Mouse (Mus musculus) frontal cortex, postnatal 14 days (tissue): ENCODE results near the gene Kmt2b.

ENCODE experiments used
- DNase-seq, 2 experiments: peaks; one replicate each; pipeline ENCODE4 v3.0.0; 2022; ENCODE audit warnings: low spot score in 2 of 2

Kmt2b gene

DNA sequence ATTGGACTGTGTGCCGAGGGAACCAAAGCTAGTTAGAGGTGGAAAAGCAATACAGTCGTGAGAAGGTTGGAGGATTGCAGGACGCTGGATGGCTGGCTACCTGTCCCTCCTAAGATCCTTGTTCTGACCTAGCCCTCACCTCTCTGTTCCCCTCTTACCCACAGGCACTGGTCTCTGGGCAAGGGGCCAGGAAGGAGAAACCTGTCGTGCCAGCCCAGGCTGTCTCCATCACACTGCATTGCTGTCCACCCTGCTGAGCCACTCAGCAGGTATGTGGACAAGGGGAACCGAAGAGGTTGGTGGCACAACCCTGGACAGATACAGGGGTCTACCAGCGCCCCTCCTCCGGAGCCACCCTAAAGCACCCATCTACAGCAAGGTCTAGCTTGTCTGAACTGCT, 12.1 kb upstream of the Kmt2b start:
- DNase-seq = no peak

DNA sequence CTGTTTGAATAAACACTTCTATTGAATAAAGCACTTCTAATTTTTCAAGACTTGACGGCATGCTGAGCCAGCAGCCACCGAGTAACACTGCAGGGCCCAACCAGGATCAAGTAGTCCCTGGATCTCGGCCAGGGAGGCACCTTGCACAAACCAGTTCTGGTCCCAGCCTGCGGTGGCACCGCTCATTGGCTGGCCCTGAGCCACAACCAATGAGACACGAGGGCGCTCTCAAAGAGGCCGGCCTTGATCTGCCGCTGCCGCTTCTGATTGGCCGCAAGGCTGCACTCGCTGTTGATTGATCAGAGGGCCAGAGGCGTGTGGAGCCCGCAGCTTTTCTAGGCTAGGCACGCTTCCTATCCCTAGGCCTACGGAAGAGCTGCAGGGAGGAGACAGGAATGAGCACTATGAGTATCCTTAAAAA, 11.4 kb upstream of the Kmt2b start:
- DNase-seq = peak; percentile 85 to 87

DNA sequence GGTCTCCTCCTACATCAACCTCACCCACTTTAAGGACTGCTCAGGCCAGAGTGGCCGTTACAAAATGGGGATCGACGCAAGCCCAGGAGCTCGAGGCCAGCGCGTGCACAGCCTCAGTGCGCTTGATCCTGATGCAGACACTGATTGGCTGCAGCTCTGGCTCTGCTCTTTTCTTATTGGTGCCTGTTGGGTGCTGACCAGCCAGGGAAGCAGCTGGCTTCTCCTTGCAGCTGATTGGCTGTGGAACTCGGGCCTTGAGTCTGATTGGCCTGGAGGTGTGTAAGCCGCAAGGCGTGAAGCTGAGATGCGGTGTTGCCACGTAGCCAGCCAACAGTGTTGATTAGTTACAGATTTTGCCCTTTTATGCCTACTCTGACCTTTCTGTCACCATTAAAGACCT, 10.3 kb upstream of the Kmt2b start, which contains the start of gene Zbtb32:
Gene Zbtb32, minus strand, starts transcription at position 124 of the 400 bp plus-strand sequence.
- no peak for DNase-seq

DNA sequence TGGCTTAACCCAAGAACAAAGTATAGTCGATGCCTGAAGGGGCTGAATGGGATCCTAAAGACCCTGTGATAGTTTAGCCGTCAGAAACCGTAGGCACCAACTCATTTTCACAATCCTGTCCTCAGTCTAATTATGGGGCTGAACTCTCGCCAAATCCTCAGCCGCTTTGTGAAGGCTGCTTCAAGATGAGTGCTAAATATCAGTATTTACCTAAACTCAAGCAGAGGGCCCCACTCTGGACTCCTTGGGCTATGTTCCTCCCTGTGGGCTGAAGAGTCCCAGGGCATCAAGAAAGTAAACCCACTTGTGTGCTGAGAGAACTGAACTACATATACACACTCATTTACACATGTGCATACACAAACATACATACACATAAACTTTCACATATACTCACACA, 8.3 kb upstream of the Kmt2b start:
- DNase-seq = no peak

DNA sequence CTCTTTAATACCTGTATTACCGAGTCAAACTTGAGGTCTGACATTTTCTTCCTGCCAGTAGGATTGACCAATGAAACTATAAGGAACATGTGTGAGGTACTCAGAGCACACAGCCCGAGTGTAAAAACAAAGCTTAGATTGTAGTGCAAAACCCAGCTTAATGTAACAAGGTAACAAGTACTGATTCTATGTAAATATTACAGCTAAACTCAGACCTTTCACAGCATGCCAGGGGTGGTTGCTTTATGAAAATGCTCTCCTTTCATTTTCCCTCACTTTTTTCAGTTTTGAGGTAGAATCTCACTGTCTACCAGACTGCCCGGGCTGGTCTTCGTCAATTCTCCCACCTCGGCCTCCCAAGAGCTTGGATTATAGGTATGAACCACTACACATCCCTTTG, 7.6 kb upstream of the Kmt2b start:
- DNase-seq = no peak

DNA sequence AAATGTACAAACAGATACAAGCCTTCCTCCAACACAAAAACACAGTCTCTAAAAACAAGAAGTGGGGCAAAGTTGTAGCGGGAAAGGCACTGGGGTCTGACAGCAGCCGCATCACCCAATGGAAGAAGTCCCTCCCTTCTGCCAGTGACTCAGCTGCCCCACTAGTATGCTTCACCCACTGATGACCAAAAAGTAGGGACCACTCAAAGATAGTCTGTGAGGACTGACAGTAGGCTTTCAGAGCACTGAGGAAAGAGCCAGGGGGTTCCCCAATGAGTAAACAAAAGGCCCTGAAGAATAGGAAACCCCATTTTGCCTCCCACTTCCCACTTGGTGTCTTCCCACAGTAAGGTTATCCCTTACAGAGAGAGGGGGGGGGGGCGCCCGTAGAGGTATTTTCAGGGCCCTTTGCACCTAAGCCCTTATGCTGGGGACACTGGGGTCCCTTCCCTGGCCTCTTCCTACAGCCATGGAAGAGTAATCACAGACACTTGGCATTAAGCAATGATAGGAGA, 6.0 kb upstream of the Kmt2b start:
- no peak for DNase-seq

DNA sequence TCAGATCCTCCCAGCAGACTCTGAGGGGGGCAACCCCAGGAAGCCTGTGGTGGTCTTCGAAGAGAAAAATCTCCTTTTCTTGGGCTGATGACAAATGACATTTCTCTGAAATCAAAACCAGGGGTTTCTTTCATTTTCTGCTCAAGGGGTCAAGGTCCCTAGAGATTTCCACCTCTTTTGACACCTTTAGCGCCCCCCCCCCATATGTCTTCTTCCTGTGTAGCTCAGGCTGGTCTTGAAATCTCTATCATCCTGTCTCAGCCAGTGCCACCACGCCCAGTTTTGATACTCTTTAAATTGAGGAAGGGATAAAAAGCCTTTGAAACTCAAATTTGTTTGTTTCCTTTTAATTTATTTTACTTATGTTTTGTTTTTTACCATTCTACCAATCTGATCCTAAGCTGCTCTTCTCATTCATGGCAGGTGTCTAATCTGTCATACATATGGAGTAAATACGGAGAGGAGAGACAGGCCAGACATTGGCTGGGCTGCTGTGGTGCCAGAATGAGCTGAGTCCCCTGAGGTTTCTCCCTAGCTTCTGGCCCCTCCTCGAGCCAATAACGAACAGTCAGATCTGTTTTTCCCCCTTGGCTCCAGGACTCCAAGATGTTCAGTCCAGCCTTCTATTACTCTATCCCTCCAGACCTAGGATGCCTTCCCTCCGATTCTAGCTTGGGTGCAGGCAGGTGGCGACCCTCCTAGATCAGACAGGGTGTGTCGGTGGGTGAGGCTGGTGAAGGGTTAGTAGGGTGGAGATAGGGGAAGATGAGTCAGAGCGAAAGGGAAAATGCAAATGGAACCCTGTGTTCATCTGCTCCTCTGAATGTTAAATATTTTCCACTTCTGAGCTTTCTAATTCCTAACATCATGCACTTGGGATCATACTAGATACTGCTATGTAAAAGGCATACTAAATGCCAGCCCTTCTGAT, 5.3 kb upstream of the Kmt2b start:
- DNase-seq = no peak

DNA sequence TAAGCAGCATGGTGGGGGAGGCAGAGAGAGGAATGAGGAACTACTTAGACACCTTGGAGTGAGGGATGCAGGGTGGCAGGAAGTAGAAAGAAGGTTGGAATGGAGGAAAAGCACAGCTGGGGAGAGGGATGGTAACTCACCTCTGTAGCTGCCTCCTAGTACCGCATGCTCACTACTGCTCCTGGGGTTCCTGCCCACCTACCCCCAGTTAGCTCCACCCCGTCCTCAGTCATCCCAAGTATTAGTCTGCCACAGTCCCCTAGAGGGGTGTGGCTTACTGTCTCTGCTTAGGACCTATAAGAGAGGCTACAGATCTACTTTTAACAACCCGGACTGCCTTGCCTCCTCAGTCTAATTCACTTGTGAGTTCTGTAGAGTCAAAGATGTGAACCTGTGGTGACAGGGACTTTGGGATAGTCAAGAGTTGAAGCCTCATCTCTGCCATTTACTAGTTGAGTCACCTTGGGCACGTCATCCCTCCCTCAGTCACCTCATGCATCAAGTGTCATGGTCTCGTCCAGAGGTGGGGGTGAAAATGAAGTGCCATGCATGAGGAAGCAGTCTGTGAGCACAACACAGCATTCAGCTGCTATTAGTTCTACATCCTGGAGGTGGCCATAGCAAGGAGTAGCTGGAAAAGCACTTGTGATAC, 4.4 kb upstream of the Kmt2b start:
- DNase-seq = no peak

DNA sequence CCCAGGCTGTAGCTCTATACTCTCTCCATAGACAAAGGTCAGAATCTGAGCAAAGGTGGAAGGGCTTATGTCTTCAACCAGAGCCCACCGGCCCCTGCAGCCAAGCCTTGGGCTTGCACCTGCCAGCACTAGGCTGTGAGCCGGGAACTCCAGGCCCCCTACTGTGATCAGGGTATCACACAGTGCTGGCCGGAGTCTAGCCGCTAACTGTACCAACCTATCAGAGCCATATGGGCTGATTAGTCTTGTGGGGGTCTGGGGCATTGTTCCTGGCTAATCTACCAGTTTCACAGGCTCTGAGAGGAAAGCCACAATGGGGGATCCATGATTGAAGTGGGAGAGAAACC, 3.1 kb upstream of the Kmt2b start:
- no peak for DNase-seq

DNA sequence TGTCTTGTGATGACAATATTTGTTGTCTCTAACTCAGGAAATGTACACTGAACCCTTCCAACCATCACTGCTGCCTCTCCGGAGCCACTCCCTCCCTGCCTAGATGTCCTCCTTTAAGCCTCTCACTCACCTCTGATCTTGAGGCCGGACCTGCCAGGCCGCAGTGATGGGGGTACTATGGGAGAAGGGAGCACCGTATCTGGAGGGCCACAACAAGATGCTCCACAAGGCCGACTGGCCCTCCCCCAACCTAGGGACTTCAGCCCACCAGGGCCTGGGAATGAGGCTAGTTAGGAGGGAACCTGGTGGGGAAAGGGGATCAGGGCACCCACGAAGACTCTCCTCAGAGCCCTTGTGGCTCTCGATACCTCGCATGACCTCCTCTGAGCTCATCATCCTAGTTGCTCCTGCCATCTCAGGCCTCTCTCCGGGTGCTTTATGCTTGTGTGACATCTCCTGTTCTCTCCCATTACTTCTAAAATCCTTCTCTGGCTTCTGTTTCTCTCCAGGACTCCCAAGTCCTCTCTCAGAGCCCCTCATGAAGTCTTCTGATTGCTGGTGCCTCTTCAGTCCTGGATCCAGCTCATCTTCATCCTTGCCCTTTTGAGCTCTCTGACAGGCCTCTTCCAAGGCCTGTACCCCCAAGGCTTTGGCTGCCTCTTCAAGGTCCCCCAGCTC, 2.5 kb upstream of the Kmt2b start:
- DNase-seq = no peak

DNA sequence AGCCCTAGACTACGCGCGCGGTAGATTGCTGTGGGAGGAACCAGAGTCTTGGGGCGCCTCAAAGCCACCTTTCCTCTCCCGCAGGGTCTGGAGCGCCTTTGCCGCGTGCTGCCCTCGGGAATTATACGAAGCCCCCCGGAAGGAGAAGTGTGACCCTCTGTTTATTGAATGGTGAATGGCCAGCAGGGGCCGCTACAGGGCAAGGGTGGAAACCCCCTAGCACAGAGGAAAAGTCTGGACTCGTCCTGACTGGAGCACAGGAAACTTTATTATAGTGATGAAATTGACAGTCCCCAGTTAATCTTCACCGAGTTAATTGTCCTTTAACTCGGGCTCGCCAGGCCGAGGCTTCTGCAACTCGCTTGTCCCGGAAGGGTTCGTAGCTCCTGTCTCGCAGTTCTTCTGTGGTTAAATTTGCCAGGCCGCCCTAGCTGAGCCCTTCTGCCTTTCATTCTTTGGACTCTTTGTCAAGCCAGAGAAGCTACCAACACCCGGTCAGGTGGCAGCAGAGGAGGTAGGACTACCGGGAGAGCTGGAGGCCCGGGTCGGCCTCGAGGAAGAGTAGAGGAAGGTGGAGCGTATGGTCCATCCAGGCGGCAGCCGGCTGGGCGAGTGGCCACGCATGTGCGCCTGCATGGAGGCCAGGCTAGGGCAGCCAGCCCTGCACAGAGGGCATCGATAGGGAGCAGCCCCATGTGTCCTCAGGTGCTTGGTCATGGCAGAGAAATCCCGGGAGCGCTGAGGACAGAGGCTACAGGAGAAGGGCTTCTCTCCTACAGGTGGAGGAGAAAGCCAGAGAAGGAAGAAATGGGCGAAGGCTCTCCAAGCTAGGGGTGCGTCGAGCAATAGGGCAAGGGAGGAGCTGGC, 1.1 kb upstream of the Kmt2b start:
- peak; percentile 66 to 77 for DNase-seq

DNA sequence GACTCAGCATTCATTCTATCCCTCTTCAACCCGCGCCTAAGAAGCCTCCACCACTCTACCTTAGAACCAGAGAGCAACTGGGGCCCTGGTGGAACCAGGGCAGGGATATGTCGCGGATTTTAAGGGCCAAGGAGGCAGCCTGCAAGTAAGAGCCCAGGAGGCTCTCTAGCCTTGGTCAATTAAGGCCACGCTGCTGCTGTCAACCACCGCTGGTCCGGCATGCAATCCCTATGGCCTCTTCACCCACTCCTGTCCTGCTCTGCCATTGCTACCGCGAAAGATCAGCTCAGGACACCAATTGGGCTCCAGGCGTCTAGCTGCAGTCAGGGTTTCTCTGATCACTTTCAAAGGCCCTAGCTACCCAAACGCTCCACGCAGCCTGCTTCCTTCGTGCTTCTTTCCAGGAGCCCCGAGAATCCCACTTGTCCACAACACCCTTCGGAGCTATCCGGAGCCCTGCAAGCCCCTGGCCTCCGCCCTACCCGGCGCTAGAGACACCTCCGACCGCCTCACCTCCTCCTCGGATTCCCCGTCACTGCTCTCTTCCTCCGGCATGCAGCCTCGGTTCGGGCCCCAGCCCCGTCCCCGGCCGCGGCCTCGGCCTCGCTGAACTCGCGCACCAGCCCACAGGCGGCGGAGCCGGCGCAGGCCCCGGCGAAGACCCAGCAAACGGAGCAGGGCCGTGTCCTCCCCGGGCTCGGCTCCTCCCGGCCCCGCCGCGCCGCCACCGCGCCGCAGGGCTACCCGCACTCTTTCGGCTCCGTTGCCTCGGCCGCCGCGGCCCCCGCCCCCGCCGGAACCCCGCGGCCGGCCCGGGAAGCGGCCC, 471 bp downstream of the Kmt2b start:
- DNase-seq = peak in 1 of 2 experiments; percentile 57

DNA sequence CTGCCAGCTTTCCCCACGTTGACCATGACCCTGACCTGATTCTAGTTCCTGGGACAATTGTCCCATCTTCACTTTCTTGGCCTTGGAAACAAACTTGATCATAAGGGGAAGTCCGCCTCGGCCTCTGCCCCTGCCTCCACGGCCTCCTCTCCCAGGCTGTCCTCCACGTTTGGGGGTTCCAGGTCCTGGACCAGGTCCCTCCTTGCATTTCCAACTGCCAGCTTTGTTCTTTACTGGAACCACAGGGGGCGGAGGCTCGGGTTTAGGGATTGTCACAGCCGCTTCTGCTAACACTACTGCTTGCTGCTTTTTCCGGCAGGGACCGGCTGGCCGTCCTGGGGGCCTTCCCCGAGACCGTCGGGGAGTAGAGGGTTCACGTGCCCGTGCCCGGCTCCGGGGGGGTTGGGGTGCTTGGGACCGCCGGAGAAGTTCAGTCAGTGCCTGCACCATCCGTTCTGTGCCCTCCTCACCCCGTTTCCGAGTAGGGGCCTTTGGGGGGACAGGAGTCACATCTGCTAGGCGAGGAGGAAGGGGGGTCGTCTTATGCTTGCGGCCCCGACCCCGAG, 2.0 kb downstream of the Kmt2b start:
- no peak for DNase-seq

DNA sequence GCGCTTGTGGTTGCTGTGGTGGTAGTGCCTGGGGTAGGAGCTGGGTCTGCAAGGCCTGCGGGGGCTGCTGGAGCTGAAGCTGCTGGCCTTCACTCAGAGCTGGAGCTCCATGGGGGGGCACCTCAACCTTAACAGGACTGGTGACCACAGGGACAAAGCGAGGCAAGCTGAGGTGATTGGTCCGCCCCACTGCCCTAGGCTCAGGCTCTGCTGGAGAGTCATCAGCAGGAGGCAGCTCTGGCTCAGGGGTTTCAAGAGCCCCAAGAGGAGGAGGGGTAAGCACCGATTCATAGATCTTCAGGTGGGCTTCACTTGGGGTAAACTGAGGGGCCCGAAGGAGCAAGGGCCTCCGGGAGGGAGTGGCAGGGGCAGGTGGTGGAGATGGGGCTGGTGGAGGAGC, 3.4 kb downstream of the Kmt2b start:
- no peak for DNase-seq

DNA sequence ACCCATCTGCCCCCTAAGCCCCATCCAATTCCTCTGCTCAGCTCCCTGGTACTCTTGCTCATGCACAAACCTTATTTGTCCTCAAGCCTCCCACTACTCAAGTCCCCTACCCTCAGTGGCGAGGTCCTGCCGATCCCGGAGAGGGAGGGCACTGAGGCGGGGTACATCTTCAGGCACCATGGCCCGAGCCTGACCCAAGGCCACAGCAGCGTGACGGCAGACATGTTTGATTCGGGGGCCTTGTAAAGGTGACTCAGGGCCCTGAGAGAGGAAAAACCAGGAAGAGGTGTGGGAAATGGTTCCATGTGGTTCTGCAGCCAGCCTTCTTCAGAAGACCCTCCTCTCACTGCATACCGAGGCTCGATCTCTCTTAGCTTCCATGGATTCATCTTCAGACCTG, 4.2 kb downstream of the Kmt2b start:
- DNase-seq = no peak

DNA sequence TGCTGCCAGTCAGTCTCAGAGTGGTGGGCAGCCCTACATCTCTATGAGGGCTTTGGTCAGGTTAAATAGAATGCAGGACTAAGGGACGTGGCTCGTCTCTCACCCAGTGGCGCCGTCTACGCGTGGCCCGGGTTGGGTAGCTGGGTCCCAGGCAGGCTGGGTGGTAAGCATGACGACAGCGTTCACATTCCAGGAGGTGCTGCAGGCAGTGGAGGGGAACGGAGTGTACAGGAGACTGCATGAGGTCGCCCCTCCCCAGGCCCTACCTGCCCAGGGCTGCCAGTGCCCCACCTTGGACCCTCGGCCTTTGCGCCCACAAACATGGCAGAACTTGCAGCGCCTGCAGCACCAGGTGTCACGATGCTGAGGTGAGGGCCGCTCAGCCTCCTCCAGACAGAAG, 7.0 kb downstream of the Kmt2b start:
- DNase-seq = no peak

DNA sequence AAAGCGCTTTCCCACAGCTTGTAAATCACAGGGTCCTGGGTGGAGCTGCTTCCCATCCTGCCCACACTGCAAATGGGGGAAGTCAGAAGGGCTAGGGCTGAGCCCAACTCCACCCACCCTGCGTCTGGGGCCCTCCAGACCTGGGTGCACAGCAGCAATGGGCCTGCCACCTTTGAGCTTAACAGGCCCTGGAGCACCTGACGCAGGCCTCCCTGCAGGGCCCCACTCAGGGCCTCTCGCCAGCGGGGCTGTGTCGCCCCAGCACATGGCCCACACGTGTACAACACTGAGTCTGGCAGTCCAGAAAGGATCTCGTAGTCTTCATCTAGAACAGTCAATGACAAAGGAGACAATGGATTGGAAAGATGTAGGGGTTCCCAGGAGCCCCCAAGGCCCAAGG, 8.6 kb downstream of the Kmt2b start:
- DNase-seq = no peak

DNA sequence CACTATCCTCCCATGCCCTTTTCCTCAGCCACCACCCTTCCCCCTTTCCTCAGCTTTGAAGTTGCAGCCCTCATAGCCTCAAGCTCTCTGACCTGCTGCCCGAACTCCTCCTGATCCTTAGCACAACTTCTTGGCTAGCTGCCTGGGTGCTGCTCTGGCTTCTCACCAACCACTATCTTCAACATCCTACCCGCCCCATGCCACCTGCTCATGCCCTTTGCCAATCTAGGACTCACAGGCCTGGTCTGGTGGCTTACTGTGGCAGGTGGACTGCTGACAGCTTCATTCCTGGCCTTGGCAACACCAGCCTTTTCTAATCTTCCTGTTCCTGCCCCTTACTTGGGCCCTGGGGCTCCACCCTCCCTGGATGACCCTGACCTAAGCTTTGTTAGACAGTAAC, 15.6 kb downstream of the Kmt2b start:
- no peak for DNase-seq

DNA sequence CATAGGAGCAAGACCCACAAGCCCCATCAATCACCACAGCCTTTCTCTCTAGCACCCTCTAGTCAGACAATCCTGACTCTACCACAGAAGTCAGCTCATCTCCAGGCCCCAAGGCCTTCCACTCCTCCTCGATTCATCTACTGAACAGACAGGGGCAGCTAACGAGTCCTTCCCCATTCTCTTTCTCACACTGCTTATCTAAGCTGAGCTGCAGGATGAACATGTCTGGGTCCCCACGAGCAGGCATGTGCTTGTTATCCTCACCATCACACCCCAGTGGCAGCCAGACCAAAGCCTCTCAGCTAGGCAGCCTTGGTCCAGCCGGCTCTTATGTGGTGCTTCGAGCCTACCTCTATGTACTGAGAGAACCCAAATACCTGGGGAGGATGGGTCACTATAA, 16.1 kb downstream of the Kmt2b start:
- no peak for DNase-seq

DNA sequence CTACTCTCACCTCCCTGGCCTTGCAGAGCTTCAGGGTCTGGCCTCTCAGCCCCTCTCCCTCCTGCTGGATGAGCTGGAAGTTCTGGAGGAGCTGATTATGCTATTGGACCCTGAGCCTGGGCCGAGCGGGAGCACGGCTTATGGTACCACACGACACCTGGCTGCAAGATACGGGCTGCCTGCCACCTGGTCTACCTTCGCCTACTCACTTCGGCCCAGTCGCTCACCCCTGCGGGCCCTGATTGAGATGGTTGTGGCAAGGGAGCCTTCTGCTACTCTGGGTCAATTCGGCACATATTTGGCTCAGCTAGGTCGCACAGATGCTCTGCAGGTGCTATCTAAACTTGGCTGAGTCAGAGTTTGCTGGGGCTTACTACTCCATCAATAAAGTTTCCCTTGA, 21.0 kb downstream of the Kmt2b start:
- no peak for DNase-seq
